Mouse (Mus musculus): ENCODE measurements around the gene C530008M17Rik.

C530008M17Rik gene

GRCm38 (mm10) chr5:76779094-76779615, 122.8 kb downstream of the C530008M17Rik start:
- DNase-seq: peak; percentile 53

- no peak for DNase-seq
Observed at GRCm38 (mm10) chr5:76781943-76782342, 125.6 kb downstream of the C530008M17Rik start.

GRCm38 (mm10) chr5:76782414-76783103, 126.2 kb downstream of the C530008M17Rik start:
- no peak for DNase-seq

GRCm38 (mm10) chr5:76783104-76783441, 126.8 kb downstream of the C530008M17Rik start:
- DNase-seq: no peak

- DNase-seq: no peak
Observed at GRCm38 (mm10) chr5:76784151-76784723, 127.9 kb downstream of the C530008M17Rik start.

GRCm38 (mm10) chr5:76785013-76785412, 128.7 kb downstream of the C530008M17Rik start:
- DNase-seq: no peak

- no peak for DNase-seq
Observed at GRCm38 (mm10) chr5:76789881-76790280, 133.6 kb downstream of the C530008M17Rik start.

- DNase-seq: no peak
Observed at GRCm38 (mm10) chr5:76791280-76791679, 135.0 kb downstream of the C530008M17Rik start.

GRCm38 (mm10) chr5:76792720-76793119, 136.4 kb downstream of the C530008M17Rik start:
- DNase-seq: no peak

- DNase-seq: no peak
Observed at GRCm38 (mm10) chr5:76798043-76798442, 141.7 kb downstream of the C530008M17Rik start.

GRCm38 (mm10) chr5:76799471-76799870, 143.2 kb downstream of the C530008M17Rik start:
- DNase-seq: no peak

- no peak for DNase-seq
Observed at GRCm38 (mm10) chr5:76809031-76809430, 152.7 kb downstream of the C530008M17Rik start.

GRCm38 (mm10) chr5:76815035-76815434, 158.7 kb downstream of the C530008M17Rik start:
- DNase-seq: no peak

GRCm38 (mm10) chr5:76815786-76816455, 159.6 kb downstream of the C530008M17Rik start:
- no peak for DNase-seq

GRCm38 (mm10) chr5:76816748-76817147, 160.4 kb downstream of the C530008M17Rik start:
- DNase-seq: no peak

- DNase-seq: no peak
Observed at GRCm38 (mm10) chr5:76817678-76818077, 161.4 kb downstream of the C530008M17Rik start.

GRCm38 (mm10) chr5:76818807-76819206, 162.5 kb downstream of the C530008M17Rik start:
- DNase-seq: no peak

GRCm38 (mm10) chr5:76822097-76822496, 165.8 kb downstream of the C530008M17Rik start:
- no peak for DNase-seq

- no peak for DNase-seq
Observed at GRCm38 (mm10) chr5:76828527-76829240, 172.4 kb downstream of the C530008M17Rik start.

GRCm38 (mm10) chr5:76832529-76833210, 176.4 kb downstream of the C530008M17Rik start:
- no peak for DNase-seq

- DNase-seq: no peak
Observed at GRCm38 (mm10) chr5:76837018-76837417, 180.7 kb downstream of the C530008M17Rik start.

GRCm38 (mm10) chr5:76839786-76840185, 183.5 kb downstream of the C530008M17Rik start:
- DNase-seq: no peak

- DNase-seq: no peak
Observed at GRCm38 (mm10) chr5:76841859-76842258, 185.5 kb downstream of the C530008M17Rik start.

Measured in thymus, postnatal 4 days (tissue).